Mouse (Mus musculus) midbrain, postnatal 0 days (tissue): ENCODE measurements around the gene Fndc3b. TPM values are rescaled to one million over a fixed set of nuclear protein-coding genes. Genes with fewer than 3 reads are reported as not detected.

Experiments
- ATAC-seq: fragments of 200-750 bp; cut with Nextera tagmentation; 2 replicates; pipeline ENCODE4 v1.8.0; 2017; ENCODE audit warnings: moderate number of reproducible peaks, mild to moderate bottlenecking, moderate TSS enrichment, moderate library complexity; ENCODE audit not compliant: low FRiP score
- DNase-seq: peaks from one replicate; pipeline ENCODE4 v3.0.0-alpha.2; 2015; ENCODE audit warnings: low spot score
- H3K27ac ChIP-seq: fragments of 300-500 bp; sonication (generic); 2 replicates; pipeline ENCODE4 v1.5.1; 2014; ENCODE audit warnings: low read depth, mild to moderate bottlenecking, low read length, mixed read lengths
- H3K27me3 ChIP-seq: fragments of 300-500 bp; sonication (generic); 2 replicates; pipeline ENCODE4 v1.6.1; 2014; ENCODE audit warnings: low read length, control low read depth, mixed read lengths; ENCODE audit not compliant: insufficient read depth
- H3K36me3 ChIP-seq: fragments of 300-500 bp; sonication (generic); 2 replicates; pipeline ENCODE4 v1.6.1; 2014; ENCODE audit warnings: low read length, control low read depth, mixed read lengths; ENCODE audit not compliant: insufficient read depth
- H3K4me1 ChIP-seq: fragments of 300-500 bp; sonication (generic); 2 replicates; pipeline ENCODE4 v1.6.1; 2014; ENCODE audit warnings: mild to moderate bottlenecking, control low read depth, antibody characterized with exemption, low read length, mixed read lengths; ENCODE audit not compliant: insufficient read depth
- H3K4me2 ChIP-seq: fragments of 300-500 bp; sonication (generic); 2 replicates; pipeline ENCODE4 v1.6.1; 2014; ENCODE audit warnings: low read depth, mild to moderate bottlenecking, low read length, mixed read lengths; ENCODE audit not compliant: poor library complexity, severe bottlenecking
- H3K4me3 ChIP-seq: fragments of 300-500 bp; sonication (generic); 2 replicates; pipeline ENCODE4 v1.5.1; 2014; ENCODE audit warnings: low read depth, mild to moderate bottlenecking, low read length, moderate library complexity
- H3K9ac ChIP-seq: fragments of 300-500 bp; sonication (generic); replicated peaks from 2 replicates; pipeline ENCODE4 v1.6.1; 2014; ENCODE audit warnings: mild to moderate bottlenecking, low read length, moderate library complexity, mixed read lengths; ENCODE audit not compliant: poor library complexity, severe bottlenecking
- H3K9me3 ChIP-seq: fragments of 300-500 bp; sonication (generic); 2 replicates; pipeline ENCODE4 v1.6.1; 2016; ENCODE audit warnings: low read length, control low read depth
- CTCF ChIP-seq: IDR thresholded peaks from 2 replicates; pipeline ENCODE4 v1.5.1; 2016; ENCODE audit warnings: antibody characterized with exemption, mild to moderate bottlenecking
- WGBS: fragments of 180-500 bp; shearing (Covaris S2); extraction: QIAGEN DNeasy Blood & Tissue Kit; methylation state at CpG from one replicate; pipeline ENCODE4 v1.1.7; 2014; 5-methylcytosine and 5-hydroxymethylcytosine counted together
- polyA plus RNA-seq: library from polyadenylated mRNA; unstranded; fragments of >200 nt; fragmentation: Nextera tagmentation; extraction: Ambion mirVana; gene quantifications from 2 replicates; pipeline ENCODE4 v1.2.1, GENCODE M21; 2015
- total RNA-seq: library from RNA; depleted of rRNA; stranded (reverse); fragments of >200 nt; gene quantifications from 2 replicates; pipeline ENCODE4 v1.2.3, GENCODE M21; 2014

Gene Fndc3b
- total and polyA plus RNA-seq, 2 experiments from 2014 or later = 7.6 to 13.4 TPM

GRCm38 (mm10) chr3:27694586-27694985 is 16.5 kb downstream of the Fndc3b start:
- H3K27me3 ChIP-seq = no peaks in the 10 kb centered on the region
- no peak overlapping the region for H3K27ac ChIP-seq
- H3K4me2 ChIP-seq = no peak overlapping the region
- no peak for DNase-seq
- H3K36me3 ChIP-seq = no peaks in the 10 kb centered on the region
- ATAC-seq = no peak
- H3K9ac ChIP-seq = no peak overlapping the region
- H3K9me3 ChIP-seq = no peaks in the 10 kb centered on the region
- no peak for TF ChIP-seq CTCF
- H3K4me3 ChIP-seq = no peak overlapping the region
- H3K4me1 ChIP-seq = no peaks in the 10 kb centered on the region
- 82% methylated on average over 10 of the region's 10 CpGs for WGBS

- no peak for DNase-seq
- no peak overlapping the region for H3K27ac ChIP-seq
- no peak overlapping the region for H3K9ac ChIP-seq
- no peaks in the 10 kb centered on the region for H3K9me3 ChIP-seq
- no peak for TF ChIP-seq CTCF
- no peak overlapping the region for H3K4me2 ChIP-seq
- no peaks in the 10 kb centered on the region for H3K4me1 ChIP-seq
- H3K4me3 ChIP-seq = no peak overlapping the region
- H3K27me3 ChIP-seq = no peaks in the 10 kb centered on the region
- no peak for ATAC-seq
- 96% methylated on average over 5 of the region's 5 CpGs for WGBS
- no peaks in the 10 kb centered on the region for H3K36me3 ChIP-seq
Observed at GRCm38 (mm10) chr3:27694111-27694510, 17.0 kb downstream of the Fndc3b start.

GRCm38 (mm10) chr3:27691486-27692160 is 19.5 kb downstream of the Fndc3b start:
- WGBS = 92% methylated on average over 9 of the region's 9 CpGs
- no peaks in the 10 kb centered on the region for H3K27me3 ChIP-seq
- ATAC-seq (no peak), DNase-seq (no peak)
- H3K9me3 ChIP-seq = no peaks in the 10 kb centered on the region
- TF ChIP-seq CTCF = no peak
- no peak overlapping the region for H3K9ac ChIP-seq
- no peaks in the 10 kb centered on the region for H3K36me3 ChIP-seq
- no peak overlapping the region for H3K27ac ChIP-seq
- no peak overlapping the region for H3K4me3 ChIP-seq
- no peaks in the 10 kb centered on the region for H3K4me1 ChIP-seq
- H3K4me2 ChIP-seq = no peak overlapping the region

- no peak overlapping the region for H3K27ac ChIP-seq
- no peak overlapping the region for H3K4me2 ChIP-seq
- H3K4me1 ChIP-seq = no peaks in the 10 kb centered on the region
- H3K4me3 ChIP-seq = no peak overlapping the region
- TF ChIP-seq CTCF = no peak
- peak; percentile 70 for DNase-seq
- WGBS = 79% methylated on average over 6 of the region's 6 CpGs
- no peak overlapping the region for H3K9ac ChIP-seq
- no peaks in the 10 kb centered on the region for H3K36me3 ChIP-seq
- H3K9me3 ChIP-seq = no peaks in the 10 kb centered on the region
- no peak for ATAC-seq
- H3K27me3 ChIP-seq = no peaks in the 10 kb centered on the region
Observed at GRCm38 (mm10) chr3:27690030-27690429, 21.1 kb downstream of the Fndc3b start.

- peak; percentile 59 for DNase-seq
- Histone ChIP-seq H3K4me2 (no peak overlapping the region), H3K9me3 (no peaks in the 10 kb centered on the region), H3K36me3 (no peaks in the 10 kb centered on the region), H3K27ac (no peak overlapping the region), H3K9ac (no peak overlapping the region), H3K27me3 (no peaks in the 10 kb centered on the region), H3K4me1 (no peaks in the 10 kb centered on the region), H3K4me3 (no peak overlapping the region)
- ATAC-seq = no peak; the same call in 1 of the 2 replicates
- TF ChIP-seq CTCF = no peak
- 76% methylated on average over 12 of the region's 12 CpGs for WGBS
Observed at GRCm38 (mm10) chr3:27689149-27689865, 21.8 kb downstream of the Fndc3b start.

GRCm38 (mm10) chr3:27686732-27687491 is 24.2 kb downstream of the Fndc3b start:
- DNase-seq = peak; percentile 53
- Histone ChIP-seq H3K4me1 (no peaks in the 10 kb centered on the region), H3K9ac (no peak overlapping the region), H3K9me3 (no peaks in the 10 kb centered on the region), H3K4me2 (no peak overlapping the region), H3K36me3 (no peaks in the 10 kb centered on the region), H3K27ac (no peak overlapping the region), H3K27me3 (no peaks in the 10 kb centered on the region), H3K4me3 (no peak overlapping the region)
- 80% methylated on average over 19 of the region's 19 CpGs for WGBS
- no peak for TF ChIP-seq CTCF
- no peak for ATAC-seq
